Mouse (Mus musculus) heart, postnatal 36 days (tissue): ENCODE results near the gene Olfr1378. TPM values are rescaled to one million over a fixed set of nuclear protein-coding genes. Genes with fewer than 3 reads are reported as not detected.

ENCODE experiments used
- DNase-seq, 2 experiments: peaks; one replicate each; pipeline ENCODE4 v3.0.0; 2021 to 2022
- intact Hi-C: fragments of 180-260 bp; cut with DNase I; formaldehyde crosslinking; loops from one replicate; pipeline ENCODE4 v1.15.1; 2025
- total RNA-seq, 2 experiments: library from RNA; stranded (reverse); gene quantifications; 2 replicates each; pipeline ENCODE4 v1.2.3; 2021

The Olfr1378 gene
- total RNA-seq = not detected

DNA sequence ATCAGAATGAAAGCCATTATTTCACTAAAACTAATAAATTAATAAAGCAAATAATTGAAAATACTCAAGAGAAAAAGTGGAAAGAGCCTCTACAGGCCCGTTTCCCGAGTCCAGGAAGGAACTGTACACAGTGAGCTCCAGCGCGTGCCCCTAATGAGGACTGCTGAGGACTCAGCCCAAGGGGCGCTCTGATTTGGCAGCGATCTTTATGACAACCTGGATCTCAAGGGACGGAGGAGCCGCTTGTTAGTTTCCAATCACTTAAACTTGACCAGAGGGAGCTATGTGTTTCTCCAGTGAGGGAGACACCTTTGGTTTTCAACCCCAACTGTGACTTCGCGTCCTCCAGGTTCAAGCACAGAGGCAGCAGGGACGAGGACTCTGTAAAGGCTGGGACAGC, at the start of gene Olfr1378:
Olfr1378 (plus strand) TSS at position 301 of the 400 bp plus-strand sequence.
- DNase-seq = no peak
- intact Hi-C loops = no loop called here

DNA sequence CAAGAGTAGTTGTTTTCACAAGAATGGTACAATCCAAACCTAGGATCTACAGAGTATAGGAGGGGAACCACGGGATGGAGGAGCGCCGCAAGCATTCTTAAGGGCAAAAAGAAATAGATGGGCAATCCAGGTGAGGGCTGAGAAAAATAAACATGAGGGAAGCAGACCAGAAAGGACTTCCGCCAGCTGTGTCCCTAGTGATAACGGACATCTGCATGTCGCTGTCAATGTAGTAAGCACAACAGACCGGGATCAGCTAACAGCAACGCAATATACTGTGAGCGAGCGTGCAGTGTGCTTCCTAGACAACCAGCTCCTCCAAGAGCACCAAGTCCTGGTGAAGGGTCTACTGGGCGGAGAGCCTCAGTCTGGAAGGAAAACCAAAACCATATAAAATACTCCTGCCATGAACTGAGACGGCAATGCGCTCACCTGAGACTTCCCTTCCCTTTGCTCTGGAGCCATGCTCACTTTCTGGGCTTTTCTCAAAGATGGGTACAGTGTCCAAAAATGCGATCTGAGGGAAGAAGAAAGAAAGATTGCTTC, 35.8 kb upstream of the Olfr1378 start:
- no peak for DNase-seq
- intact Hi-C loops = loop anchor here (2.0 to 5.0 kb wide), 3 partner anchors 103 to 332 kb away; partner anchors contain the start of genes BC049762, Clk4, Zfp354a and Zfp354c

DNA sequence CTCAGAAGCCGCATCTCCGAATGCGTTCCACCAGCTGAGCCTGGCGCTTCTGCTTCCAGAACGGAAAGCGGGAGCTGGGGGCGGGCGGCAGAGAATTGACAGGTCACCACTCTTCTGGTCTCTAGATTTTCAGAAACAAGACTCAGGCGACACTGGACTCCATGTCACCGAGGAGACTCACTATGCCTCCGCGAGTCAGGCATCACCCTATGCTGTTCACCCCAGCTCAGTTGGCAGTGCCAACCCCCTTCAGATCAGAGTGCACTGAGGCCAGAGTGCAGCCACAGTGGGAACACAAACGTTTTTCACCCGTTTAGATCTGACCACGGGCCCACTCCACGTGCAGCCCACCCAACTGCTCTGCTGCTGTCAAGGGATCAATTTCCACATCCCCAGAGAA, 35.3 kb upstream of the Olfr1378 start:
- intact Hi-C loops = loop anchor here (2.0 to 5.0 kb wide), 3 partner anchors 104 to 331 kb away; partner anchors contain the start of genes BC049762, Clk4, Zfp354a and Zfp354c
- DNase-seq = no peak

DNA sequence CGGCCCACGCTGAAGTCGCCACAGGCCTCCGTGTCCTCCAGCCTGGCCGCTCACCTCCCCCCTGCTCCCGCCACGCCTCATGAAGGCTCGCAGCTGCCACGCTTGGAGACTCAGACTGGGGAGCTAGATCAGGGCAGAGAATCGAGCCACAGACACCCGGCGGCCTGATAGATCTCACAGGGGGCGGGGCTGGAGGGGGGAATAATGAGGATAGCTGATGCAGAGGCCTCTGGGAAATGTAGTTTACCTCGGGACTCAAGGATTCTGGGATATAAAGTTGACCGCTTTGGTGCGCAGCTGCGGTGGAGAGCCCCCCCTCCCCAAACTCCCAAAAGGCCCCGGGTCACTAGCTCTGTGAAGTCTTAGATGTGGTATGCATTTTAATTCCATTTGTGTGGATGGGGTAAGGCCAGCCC, 34.9 kb upstream of the Olfr1378 start, which contains the start of gene Zfp354b:
Zfp354b (minus strand) TSS at position 183 of the 416 bp plus-strand sequence.
- intact Hi-C loops = loop anchor here (2.0 to 5.0 kb wide), 3 partner anchors 104 to 331 kb away; partner anchors contain the start of genes BC049762, Clk4, Zfp354a and Zfp354c
- DNase-seq = peak; percentile 69 to 73

DNA sequence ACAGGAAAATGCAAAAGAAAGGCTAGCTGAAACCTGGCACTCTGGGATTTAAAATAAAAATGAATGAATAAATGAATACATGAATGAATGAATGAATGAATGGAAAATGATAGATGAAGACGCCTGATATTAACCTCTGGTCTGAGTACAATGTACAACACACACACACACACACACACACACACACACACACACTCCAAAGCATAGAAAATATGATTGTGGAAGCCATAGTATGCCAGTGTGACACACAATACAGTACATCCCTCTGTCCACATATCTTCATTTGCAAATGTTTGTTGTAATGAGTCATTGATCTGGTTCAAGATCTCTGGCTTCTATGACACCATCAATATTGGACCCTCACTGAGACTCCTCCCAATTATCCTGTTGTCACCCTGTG, 34.3 kb upstream of the Olfr1378 start:
- DNase-seq = no peak
- intact Hi-C loops = loop anchor here (5.0 kb wide), 2 partner anchors 105 to 330 kb away; partner anchors contain the start of genes BC049762, Clk4 and Zfp354c

DNA sequence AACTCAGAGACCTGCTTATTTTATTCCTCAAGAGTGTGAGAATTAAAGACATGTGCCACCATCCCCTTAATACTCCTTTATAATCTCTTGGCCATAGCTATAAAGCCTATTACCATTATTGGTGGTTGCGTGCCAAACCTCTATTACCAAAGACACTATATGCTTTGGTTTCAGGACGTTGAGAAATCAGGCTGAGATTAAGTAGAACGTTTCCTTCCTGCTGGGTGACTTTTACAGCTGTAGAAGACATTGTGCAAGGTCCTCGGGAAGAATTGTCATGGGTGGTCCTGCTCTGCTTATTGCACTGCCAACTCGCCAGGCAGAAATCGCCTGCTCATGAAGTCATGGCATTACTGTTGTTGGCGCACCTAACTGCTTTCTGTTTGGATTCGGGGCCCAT, 27.9 kb upstream of the Olfr1378 start:
- intact Hi-C loops = no loop called here
- DNase-seq = no peak

DNA sequence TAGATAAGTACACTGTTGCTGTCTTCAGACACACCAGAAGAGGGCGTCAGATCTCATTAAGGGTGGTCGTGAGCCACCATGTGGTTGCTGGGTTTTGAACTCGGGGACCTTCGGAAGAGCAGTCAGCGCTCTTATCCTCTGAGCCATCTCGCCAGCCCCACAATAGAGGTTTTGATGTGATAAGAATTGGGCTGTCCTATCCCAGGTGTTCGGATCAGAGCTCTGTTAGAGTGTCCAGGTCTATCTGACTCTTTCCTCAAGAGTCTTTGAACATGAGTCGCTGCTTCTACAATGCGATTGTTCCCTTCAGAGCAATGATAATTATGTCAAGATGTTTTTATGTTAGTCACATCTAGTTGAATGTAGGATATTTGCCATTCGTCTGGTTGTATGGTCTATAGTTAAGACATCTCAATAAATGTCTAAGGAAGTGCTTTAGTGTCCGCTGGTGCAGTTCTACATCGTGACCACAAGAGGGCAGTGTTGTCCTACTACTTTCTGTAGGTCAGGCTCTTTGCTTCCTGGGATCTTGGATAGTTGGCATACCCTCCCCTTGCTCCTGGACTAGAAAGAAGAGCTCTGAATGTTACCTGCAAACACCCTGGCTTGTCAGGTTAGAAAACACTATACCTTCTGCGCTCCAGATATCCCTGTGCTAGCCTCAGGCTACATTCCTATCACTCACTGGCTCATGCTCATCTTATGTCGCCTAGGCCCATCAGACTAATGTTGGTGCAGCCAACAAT, 26.5 kb upstream of the Olfr1378 start:
- peak; percentile 5 to 12 for DNase-seq
- intact Hi-C loops = loop anchor here (1.0 to 5.0 kb wide), 2 partner anchors 94 to 593 kb away; no protein-coding TSS in a partner anchor

DNA sequence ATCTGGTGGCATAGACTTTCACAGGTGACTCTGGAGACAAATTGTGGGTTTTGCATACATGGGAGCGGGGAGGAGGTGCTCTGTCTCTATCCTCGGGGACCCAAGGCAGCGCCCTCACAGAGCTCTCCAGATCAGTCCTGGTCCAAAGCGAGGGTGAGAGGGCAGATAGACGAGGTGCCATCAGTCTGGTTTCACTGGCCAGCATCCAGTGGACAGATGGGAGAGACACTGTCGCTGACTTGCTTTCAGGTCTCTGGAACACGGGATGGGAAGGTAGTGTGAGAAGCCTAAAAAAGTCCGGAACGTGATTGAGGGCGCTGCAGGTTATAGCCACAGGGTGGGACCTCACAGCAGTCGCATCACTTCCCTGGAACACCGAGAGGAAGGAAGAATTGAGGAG, 23.9 kb upstream of the Olfr1378 start:
- no peak for DNase-seq
- intact Hi-C loops = loop anchor here (5.0 kb wide), 1 partner anchor 590 kb away; no protein-coding TSS in a partner anchor

DNA sequence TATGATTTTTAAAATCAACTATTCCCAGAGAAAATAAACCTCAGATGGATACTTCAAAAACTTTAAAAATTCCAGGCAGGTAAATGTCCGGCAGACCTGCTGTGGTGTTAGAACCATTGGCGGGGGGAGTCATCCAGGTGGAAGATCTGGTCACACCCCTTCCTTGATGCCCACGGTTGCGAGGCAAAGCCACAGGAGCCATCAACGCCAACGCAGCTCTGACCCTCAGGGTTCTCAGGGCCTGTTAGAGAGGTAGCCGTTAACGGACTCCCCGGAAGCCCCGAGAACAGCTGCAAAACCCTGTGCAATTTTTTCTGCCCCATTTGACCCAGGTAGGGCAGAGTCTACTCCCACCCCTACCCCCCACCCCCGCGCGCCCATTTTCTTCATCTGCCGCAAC, 22.8 kb upstream of the Olfr1378 start, which contains the start of gene 4933414I15Rik:
4933414I15Rik (minus strand) TSS at position 260 of the 400 bp plus-strand sequence.
- intact Hi-C loops = loop anchor here (5.0 kb wide), 1 partner anchor 589 kb away; no protein-coding TSS in a partner anchor
- DNase-seq = no peak

DNA sequence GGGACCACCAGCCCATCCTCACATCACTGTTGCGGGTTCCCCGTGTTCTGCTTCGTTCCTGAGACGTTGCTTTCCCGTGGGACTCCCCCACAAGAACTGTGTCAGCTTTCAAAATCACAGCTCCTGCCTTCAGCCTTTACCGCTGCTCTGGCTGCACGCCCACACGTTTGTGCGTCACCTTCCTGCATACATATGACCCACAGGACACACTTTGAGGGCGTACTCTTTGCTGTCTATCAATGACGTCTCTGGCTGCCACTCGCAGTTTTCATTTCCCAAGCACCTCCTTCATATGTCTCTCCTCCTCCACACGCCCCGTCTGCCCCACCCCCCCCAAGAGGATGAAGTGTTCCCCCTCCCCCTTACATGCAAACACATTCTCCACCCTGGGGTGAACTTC, 14.0 kb upstream of the Olfr1378 start:
- DNase-seq = no peak
- intact Hi-C loops = no loop called here

DNA sequence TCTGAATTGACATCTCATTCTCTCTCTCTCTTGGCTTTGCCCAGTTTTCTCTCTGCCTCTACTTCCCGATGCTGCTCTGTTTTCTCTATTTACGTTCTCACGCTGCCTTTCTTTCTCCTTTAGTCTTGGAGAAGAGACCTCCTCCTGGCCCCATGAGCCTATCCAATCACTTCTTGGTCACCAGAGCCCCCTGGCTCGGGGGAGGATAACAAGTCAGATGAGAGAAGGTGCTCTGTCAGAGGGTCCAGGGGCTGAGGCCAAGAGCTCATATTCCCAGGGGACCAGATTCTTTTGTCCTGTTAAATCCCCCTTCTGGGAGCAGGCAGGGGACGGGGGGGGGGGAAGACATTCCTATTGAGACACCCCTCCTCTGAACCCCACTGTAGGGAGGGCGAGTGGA, 12.7 kb upstream of the Olfr1378 start, which contains the start of gene Prop1:
Prop1 (minus strand) TSS at position 101 of the 400 bp plus-strand sequence.
- intact Hi-C loops = no loop called here

DNA sequence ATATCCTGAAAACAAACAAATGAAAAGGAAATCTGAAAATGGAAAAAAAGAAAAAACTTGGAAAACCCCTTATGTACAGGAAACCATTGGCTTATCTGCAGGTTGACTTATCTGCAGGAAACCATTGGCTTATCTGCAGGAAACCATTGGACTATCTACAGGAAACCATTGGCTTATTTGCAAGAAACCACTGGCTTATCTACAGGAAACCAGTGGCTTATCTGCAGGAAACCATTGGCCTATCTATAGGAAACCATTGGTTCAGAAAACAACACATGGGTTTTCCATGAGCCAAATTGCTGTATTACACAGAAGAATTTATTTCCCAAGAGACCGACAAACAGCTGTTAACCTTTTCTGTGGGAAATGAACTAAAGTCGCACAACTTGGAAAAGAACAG, 1.4 kb upstream of the Olfr1378 start:
- no peak for DNase-seq
- intact Hi-C loops = no loop called here

More for the DNA sequence above, 12.7 kb upstream of the Olfr1378 start, which contains the start of gene Prop1:
- DNase-seq = no peak

DNA sequence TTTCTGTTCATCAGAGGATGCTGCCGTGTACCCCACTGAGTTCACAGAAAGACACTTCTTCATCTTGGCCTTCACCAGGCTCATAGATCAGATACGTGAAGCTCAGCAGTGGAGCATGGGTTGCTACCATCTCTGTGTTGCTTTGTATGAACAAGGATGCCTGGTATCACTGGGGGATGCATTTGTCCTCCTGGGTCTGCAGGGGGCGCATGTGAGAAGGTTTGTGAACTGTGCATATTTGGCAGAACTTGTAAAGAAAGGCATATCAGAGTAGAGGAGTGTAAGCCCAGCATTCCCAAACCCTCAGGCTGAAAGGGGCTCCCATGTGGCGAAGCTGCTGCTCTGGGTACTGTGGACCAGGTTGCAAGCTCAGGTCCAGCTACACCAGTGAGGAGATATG, 10.9 kb downstream of the Olfr1378 start:
- no peak for DNase-seq
- intact Hi-C loops = no loop called here

DNA sequence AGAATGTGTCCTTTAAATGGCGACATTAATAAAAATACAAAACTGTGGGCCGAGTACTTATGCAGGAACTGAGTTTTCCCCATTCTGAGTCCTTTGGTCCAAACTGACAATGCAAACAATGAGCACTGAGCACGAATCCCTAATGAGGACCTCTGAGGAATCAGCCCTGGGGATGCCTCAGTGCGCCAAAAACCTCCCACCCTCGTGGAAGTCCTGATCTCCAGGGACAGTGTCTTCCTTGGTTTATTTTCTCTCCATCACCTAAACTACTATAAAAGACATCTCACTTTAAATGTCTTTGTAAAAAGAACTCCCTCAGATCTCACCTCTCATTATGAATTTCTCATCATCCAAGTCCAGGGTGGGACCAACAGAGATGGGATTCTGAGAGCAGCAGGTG, 15.3 kb downstream of the Olfr1378 start, which contains the start of gene Olfr1377:
Olfr1377 (plus strand) TSS at position 301 of the 400 bp plus-strand sequence.
- no peak for DNase-seq
- intact Hi-C loops = no loop called here

DNA sequence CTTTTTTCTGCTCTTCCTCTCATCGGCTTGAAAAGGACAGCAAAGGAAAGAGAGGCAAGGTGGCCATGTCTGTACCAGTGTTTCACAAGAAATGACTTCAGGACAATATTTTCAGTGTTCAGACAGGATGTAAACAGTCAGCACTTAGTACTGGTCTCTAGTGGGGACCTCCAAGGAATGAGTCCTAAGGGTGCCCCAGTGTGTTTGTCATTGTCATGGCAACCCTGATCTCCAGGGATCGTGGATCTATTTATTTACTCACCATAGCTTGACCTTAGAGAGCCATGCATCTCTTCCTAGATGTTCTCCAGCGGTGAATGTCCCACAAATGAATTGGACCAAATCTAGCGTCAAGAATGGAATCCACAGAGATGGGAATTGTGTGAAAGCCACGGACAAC, 37.0 kb downstream of the Olfr1378 start, which contains the start of gene Olfr51:
Olfr51 (plus strand) TSS at position 301 of the 400 bp plus-strand sequence.
- intact Hi-C loops = no loop called here
- no peak for DNase-seq

DNA sequence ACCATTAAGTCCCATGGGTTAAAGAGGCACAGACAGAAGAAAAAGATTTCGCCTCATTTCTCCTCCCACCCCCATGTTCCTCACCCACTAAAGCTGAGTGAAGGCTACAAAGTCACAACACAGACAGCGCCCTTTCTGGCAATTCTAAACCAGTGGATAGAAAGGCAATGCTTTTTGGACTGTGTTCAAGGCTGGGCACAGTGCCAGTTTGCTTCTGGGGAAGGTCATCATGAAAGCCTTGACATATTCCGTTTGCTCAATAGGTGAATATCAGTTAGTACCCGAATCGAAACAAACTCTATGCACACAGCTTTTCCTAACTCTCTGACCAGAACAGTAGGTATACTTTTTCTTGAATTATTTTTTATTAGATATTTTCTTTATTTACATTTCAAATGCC, 45.5 kb downstream of the Olfr1378 start:
- DNase-seq = peak; percentile 5 to 22
- intact Hi-C loops = no loop called here

DNA sequence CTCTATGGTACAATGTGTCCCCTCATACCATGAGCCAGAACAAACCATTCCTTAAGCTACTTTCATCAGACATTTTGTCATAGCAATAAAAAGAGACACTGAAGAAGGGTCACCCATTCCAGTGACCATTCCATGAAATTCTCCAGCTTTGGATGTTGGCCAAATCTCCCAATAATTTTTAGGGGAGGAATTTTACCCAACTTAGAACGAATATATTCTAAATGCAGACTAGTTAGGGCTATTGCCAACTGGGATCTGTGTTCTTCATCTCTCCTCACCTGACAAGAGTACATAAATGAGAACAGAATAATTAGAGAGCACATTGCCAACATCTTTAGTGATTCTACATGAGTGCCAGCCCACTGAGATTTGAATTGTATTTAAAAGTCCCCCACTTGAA, 47.6 kb downstream of the Olfr1378 start, which contains the start of gene Olfr54:
Olfr54 (plus strand) TSS at position 301 of the 400 bp plus-strand sequence.
- DNase-seq = no peak
- intact Hi-C loops = no loop called here

DNA sequence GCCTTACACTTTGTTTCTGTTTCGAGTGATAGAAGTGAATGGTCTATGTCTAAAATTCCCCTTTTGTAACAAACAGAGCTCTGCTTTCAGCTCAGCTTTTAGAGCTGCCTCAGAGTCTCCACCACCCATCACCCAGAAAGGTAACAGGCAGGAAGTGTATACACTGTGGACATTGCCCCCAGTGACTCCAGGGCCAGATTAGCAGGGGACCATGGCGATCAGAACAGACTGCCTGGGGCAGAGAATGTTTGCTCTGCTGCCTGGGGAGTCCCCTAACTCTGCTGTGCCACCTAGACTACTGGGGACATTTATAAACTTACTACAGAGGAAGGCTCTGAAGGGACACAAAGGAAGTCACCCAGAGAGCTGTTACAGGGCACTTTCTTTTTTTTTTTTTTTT, 50.0 kb downstream of the Olfr1378 start:
- intact Hi-C loops = no loop called here
- no peak for DNase-seq
